Mouse (Mus musculus) bone marrow macrophage, adult 2 months (primary cell): ENCODE measurements around the gene Dlgap5.

Experiments
- CTCF ChIP-seq: IDR thresholded peaks from 2 replicates; pipeline ENCODE4 v1.5.1; 2012; ENCODE audit warnings: low read depth, mild to moderate bottlenecking, low read length, moderate library complexity
- POLR2A ChIP-seq: IDR thresholded peaks from 2 replicates; pipeline ENCODE4 v1.6.1; 2012; ENCODE audit warnings: mild to moderate bottlenecking, low read depth, low read length, borderline replicate concordance

DNA sequence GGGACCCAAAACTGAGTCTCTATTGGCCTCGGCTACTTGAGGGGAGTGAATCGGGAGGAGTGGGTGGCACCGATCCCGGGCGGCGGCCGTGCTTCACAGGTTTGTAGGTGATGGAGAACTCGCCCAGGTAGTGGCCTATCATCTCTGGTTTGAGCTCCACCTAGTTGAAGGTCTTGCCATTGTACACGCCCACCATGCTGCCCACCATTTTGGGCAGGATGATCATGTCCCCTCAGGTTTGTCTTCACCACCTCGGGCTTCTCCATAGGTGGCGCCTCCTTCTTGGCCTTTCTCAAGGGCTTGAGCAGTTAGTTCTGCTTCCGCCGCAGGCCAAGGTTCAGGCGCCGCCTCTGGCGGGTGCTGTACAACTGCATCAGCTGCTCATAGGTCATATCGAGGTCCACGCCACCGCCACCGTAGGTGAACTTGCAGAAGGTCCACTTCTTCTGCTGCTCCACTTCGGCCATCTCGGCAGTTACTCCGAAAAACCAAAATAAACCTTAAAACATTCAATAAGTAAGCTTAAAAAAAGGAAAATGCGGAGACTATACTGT, 1.6 kb upstream of the Dlgap5 start:
- TF ChIP-seq CTCF, result no peak
- no peak for TF ChIP-seq POLR2A
